Mouse (Mus musculus) T-cell, adult 2 months (primary cell): Measurements from ENCODE around the gene Sdhc.
"Not testable (repeated sequence)": the region's sequence is repeated elsewhere in the genome, so short reads cannot be mapped to it uniquely, and the experiment has no call there.

Experiments
- DNase-seq: peaks from one replicate; pipeline ENCODE4 v3.0.0; 2022; ENCODE audit warnings: low spot score

The Sdhc gene

DNA sequence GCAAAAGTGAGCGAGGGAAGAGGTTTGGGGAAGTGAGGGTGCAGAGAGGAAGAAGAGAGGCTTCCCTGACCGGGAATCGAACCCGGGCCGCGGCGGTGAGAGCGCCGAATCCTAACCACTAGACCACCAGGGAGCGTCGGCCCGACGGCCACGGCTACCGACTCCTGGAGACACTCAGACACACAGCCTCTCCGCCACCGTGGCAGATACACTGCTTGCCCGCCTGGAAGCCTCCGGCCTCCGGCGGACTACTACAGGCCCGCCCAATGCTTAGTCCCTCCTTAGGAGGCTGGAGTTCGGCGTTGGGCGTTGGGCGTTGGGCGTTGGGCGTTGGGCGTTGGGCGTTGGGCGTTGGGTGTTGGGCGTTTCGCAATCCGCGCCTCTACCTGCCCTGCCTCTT, 71.1 kb downstream of the Sdhc start:
- not testable (repeated sequence) for DNase-seq

DNA sequence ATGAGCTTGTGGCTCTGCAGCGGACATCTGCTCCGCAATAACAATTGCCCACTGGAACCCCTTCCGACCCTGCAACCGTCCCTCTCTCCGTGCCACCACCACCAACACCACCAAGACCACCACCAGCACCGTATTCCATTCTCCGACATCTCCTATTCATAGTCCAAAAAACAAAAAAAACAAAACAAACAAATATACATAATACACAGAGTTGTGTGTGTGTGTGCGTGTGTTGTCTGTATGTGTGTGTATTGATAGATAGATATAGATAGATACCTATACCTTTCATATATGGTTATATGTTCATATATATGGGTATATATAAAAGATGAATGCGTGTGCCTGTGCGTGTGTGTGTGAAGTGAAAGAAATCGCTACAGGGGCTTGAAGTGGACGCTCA, 72.0 kb downstream of the Sdhc start:
- DNase-seq: not testable (repeated sequence)

DNA sequence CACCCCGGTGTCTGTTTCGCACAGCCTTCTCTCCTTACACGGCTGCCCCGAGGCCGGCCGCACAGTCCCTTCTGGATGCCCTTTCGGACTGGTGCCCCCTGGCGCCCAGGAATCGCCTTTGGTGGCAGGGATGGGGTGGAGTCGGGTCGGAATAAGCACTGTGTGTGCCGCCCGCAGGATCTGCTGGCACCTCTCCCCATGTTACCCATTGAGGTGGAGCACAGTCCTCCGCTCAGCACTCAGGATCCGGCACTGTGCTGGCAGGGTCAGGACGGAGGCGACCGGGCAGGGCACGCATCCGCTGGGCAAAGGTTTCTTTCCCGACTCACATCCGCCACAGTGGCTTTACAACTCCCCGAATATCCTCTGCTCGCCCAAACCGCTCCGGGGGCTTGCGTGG, 72.4 kb downstream of the Sdhc start:
- not testable (repeated sequence) for DNase-seq

DNA sequence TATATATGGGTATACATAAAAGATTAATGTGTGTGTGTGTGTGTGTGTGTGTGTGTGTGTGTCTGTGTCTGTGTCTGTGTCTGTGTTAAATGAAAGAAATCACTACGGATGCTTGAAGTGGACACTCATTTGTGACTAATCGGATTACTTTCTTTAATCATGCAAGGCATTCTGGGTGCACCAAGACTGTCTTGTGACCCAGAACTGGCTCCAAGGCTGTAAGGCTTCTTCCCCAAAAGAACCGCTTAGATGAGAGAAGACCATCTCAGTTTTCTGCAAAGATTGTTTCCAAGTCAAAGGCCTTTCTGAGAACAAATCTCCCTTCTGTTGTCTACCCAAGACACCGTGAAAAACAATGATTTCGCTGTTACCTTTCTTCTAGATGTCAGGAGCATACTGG, 73.2 kb downstream of the Sdhc start:
- DNase-seq: not testable (repeated sequence)
